Mouse (Mus musculus) adrenal gland, postnatal 10 days (tissue): Measurements from ENCODE around the gene Slc34a2. TPM values are rescaled to one million over a fixed set of nuclear protein-coding genes. Genes with fewer than 3 reads are reported as not detected.
A peak's percentile ranks its signal among the peaks of the same experiment; 100 is the strongest.

Source experiments
- DNase-seq: peaks from one replicate; pipeline ENCODE4 v3.0.0; 2021; ENCODE audit warnings: mixed read lengths
- total RNA-seq, 2 experiments: library from RNA; stranded (reverse); gene quantifications; 2 replicates each; pipeline ENCODE4 v1.2.3; 2021

Gene Slc34a2
- total RNA-seq, 2 experiments from 2014 or later = 0.36 to 1.8 TPM

GRCm38 (mm10) chr5:53025276-53025973 is 12.5 kb upstream of the Slc34a2 start:
- DNase-seq = peak; percentile 57

- no peak for DNase-seq
These were observed 6.5 kb upstream of the Slc34a2 start for GRCm38 (mm10) chr5:53031346-53031745.

GRCm38 (mm10) chr5:53042034-53042748 is 4.3 kb downstream of the Slc34a2 start:
- peak; percentile 11 for DNase-seq

GRCm38 (mm10) chr5:53042771-53043371 is 5.0 kb downstream of the Slc34a2 start:
- no peak for DNase-seq

- no peak for DNase-seq
These were observed 5.8 kb downstream of the Slc34a2 start for GRCm38 (mm10) chr5:53043716-53044115.

GRCm38 (mm10) chr5:53047951-53048350 is 10.1 kb downstream of the Slc34a2 start:
- no peak for DNase-seq

DNA sequence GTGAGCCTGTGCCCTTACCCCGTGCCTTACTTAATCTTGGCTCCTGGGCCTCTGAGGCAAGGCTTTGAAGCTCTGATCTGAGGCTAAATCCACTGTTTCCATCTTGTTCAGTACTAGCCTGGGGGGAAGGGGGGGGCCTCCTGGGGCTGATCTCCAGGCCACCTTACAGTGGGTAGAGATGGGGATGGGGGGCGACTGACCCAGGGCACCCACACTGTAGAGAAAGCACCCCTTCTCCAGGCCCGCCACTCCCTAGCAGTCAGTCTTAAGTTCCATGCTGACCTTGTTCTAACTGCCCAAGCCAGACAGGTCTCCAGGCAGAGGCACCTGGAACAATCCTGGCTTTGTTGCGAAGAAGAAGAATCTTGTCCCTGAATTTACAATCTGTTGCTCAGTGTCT is 10.7 kb downstream of the Slc34a2 start:
- DNase-seq = no peak

GRCm38 (mm10) chr5:53049046-53049445 is 11.2 kb downstream of the Slc34a2 start:
- no peak for DNase-seq

GRCm38 (mm10) chr5:53050963-53051362 is 13.1 kb downstream of the Slc34a2 start:
- DNase-seq = no peak

DNA sequence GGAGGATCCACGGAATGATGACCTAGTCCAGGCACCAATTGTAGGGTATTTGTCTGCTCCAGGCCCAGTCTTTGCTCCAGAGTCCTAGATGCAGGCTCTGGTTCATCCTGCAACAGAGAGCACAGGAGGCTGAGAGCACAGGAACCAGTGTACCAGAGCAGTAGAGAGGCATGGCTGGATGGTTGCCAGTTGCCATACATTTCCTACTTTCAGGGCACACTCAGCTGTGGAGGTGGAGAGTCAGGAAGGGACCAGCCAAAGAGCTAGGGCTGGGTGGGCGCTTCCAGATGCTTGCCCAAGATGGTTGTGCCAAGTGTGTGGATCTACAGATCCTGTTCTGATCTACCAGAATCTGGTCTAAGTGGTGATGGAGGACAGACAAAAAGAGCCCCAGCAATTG is 15.4 kb downstream of the Slc34a2 start:
- no peak for DNase-seq

DNA sequence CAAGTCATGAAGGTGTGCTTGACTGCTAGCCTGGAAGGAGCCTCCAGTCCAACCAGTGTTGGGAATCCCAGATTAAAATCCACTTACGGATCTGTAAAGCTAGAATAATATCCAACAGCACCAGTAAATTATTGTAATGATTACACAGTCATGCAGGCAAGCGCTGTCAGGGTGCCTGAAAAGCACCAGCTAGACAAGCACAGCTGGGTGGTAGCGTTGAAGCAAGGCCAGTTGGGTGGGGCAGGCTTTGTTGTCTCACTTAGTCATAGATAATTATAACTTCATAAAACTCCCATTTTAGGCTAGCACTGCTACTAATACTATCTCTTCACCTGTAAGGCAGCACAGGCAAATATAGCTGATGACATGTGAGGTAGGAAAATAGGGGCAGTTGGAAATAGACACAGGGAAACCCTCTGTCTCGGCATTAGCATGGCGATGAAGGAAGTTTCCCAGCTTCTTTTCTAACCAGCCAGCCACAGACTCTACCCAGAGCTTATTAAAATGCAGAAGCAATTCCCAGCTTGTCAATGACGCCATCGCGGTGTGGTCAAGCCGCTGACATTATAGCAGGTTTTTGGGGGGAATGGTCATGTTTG is 23.8 kb downstream of the Slc34a2 start:
- DNase-seq = no peak

DNA sequence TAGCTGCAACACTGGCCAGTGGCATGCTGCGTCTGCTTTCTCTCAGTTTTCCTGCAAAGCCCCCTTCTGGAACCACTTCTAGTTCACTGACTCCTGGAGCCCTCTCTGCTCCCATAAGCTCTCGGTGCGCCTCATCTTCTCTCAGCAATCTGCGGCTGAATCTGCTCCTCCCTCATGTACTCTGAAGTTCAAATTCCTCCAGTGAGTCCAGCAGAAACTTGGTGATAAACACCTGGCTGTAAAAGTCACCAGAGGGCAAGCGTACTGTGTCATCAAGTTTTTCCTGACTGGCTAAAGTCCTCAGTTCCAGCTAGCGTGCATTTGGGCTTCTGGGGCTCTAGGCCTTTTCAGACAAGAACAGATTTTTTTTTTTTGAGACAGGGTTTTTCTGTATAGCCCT is 36.7 kb downstream of the Slc34a2 start:
- no peak for DNase-seq

GRCm38 (mm10) chr5:53078453-53078852 is 40.6 kb downstream of the Slc34a2 start:
- DNase-seq = no peak

- no peak for DNase-seq
These were observed 49.6 kb downstream of the Slc34a2 start for GRCm38 (mm10) chr5:53087452-53087851.

DNA sequence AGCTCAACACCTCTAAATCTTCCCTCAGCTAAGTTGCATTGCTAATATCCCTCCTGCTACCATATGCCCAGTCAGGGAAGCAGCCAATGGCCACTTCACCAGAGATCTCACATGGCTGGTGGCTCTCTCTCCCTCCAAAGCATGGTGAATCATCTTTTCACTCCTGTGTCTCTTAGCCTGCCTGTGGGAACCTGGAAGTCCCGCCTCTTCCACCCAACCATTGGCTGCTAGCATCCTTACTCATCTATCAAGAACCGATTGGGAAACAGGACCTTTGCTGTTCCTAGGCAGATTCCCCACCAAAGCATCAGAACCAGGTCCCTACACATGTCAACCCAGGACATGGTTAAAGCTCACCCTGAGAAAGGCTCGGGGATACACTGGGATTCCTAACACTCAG is 53.5 kb downstream of the Slc34a2 start:
- DNase-seq = no peak

- DNase-seq = no peak
These were observed 64.1 kb downstream of the Slc34a2 start for GRCm38 (mm10) chr5:53101848-53102473.

- DNase-seq = no peak
These were observed 66.4 kb downstream of the Slc34a2 start for GRCm38 (mm10) chr5:53104177-53104855.

- peak; percentile 51 for DNase-seq
These were observed 67.8 kb downstream of the Slc34a2 start for GRCm38 (mm10) chr5:53105716-53106115.

GRCm38 (mm10) chr5:53106125-53106524 is 68.2 kb downstream of the Slc34a2 start:
- DNase-seq = no peak

DNA sequence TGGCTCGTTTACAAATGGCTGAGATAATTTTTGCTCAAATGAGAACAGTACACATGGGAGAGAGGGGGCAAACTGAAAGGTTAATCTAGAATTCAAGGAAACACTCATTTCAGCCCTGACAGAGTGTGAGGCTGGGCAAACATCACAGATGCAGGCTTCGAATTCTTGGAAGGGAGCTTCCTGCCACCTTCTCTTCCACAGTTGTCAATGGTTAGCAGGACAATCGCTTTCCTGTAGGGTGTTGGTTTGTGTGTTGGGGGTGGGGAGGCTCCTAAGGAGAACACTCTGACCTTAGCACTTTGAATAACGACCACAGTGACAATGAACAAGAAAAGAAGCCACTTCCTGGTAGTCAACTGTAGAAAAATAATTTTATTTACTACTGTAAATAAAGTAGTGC is 68.8 kb downstream of the Slc34a2 start:
- no peak for DNase-seq

DNA sequence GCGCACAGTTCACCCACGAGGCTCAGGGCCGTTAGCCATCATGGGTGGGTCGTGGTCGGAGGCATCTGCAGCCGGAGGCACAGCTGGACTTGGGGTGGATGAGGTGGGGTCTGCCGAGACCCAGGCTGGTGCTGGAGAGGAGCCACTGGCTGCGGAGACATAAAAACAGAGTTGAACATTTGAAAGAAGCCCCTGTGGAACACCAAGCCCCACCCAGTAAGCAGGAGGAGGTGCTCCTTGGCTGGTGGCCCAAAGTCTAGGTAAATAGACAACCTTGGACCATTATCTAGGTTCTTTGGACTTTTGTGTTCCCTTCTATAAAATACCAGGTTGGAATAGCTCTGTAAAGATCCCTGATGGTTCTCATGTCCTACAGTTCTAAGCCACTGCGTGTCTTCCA is 70.1 kb downstream of the Slc34a2 start:
- DNase-seq = no peak

- no peak for DNase-seq
These were observed 70.8 kb downstream of the Slc34a2 start for GRCm38 (mm10) chr5:53108668-53109067.
